Mouse (Mus musculus) liver, embryonic 16.5 days (tissue): ENCODE measurements at regions not wholly inside any gene's neighbourhood (a gene's known extent, or its start where the extent isn't known, plus 50 kb on each side); places are given as distances from the start of the nearest gene placed in this dataset.

Experiments
- ATAC-seq: fragments of 200-750 bp; cut with Nextera tagmentation; 2 replicates; pipeline ENCODE4 v1.8.0; 2017; ENCODE audit warnings: low read depth, mild to moderate bottlenecking, moderate number of reproducible peaks, moderate library complexity
- H3K27ac ChIP-seq: fragments of 300-500 bp; sonication (generic); 2 replicates; pipeline ENCODE4 v1.5.1; 2014; ENCODE audit warnings: mild to moderate bottlenecking, low read length
- H3K27me3 ChIP-seq: fragments of 300-500 bp; sonication (generic); 2 replicates; pipeline ENCODE4 v1.6.1; 2014; ENCODE audit warnings: low read depth, low read length, mixed read lengths; ENCODE audit not compliant: control insufficient read depth, insufficient read depth
- H3K36me3 ChIP-seq: fragments of 300-500 bp; sonication (generic); 2 replicates; pipeline ENCODE4 v1.6.1; 2014; ENCODE audit warnings: mild to moderate bottlenecking; ENCODE audit not compliant: control insufficient read depth, insufficient read depth
- H3K4me1 ChIP-seq: fragments of 300-500 bp; sonication (generic); 2 replicates; pipeline ENCODE4 v1.6.1; 2014; ENCODE audit warnings: low read depth, low read length, mixed read lengths; ENCODE audit not compliant: control insufficient read depth
- H3K4me2 ChIP-seq: fragments of 300-500 bp; sonication (generic); 2 replicates; pipeline ENCODE4 v1.6.1; 2014; ENCODE audit warnings: low read depth, low read length, mixed read lengths
- H3K4me3 ChIP-seq: fragments of 300-500 bp; sonication (generic); 2 replicates; pipeline ENCODE4 v1.5.1; 2014; ENCODE audit warnings: low read depth, mild to moderate bottlenecking, low read length
- H3K9ac ChIP-seq: fragments of 300-500 bp; sonication (generic); 2 replicates; pipeline ENCODE4 v1.6.1; 2014; ENCODE audit warnings: low read depth, low read length
- H3K9me3 ChIP-seq: fragments of 300-500 bp; sonication (generic); replicated peaks from 2 replicates; pipeline ENCODE4 v1.6.1; 2016; ENCODE audit warnings: low read length; ENCODE audit not compliant: control insufficient read depth
- WGBS: fragments of 180-500 bp; shearing (Covaris S2); extraction: QIAGEN DNeasy Blood & Tissue Kit; methylation state at CpG from one replicate; pipeline ENCODE4 v1.1.7; 2014; ENCODE audit not compliant: insufficient replicate concordance; 5-methylcytosine and 5-hydroxymethylcytosine counted together

GRCm38 (mm10) chr1:81516575-81517210 lies 439.9 kb downstream of the Nyap2 start:
- no peaks in the 10 kb centered on the region for H3K27me3 ChIP-seq
- no peak overlapping the region for H3K9ac ChIP-seq
- no peaks in the 10 kb centered on the region for H3K36me3 ChIP-seq
- no peak for ATAC-seq
- no peak overlapping the region for H3K4me3 ChIP-seq
- 53% methylated on average over 10 of the region's 10 CpGs for WGBS
- H3K4me1 ChIP-seq, result no peaks in the 10 kb centered on the region
- no peak overlapping the region for H3K4me2 ChIP-seq
- no peak overlapping the region for H3K27ac ChIP-seq
- no peaks in the 10 kb centered on the region for H3K9me3 ChIP-seq

DNA sequence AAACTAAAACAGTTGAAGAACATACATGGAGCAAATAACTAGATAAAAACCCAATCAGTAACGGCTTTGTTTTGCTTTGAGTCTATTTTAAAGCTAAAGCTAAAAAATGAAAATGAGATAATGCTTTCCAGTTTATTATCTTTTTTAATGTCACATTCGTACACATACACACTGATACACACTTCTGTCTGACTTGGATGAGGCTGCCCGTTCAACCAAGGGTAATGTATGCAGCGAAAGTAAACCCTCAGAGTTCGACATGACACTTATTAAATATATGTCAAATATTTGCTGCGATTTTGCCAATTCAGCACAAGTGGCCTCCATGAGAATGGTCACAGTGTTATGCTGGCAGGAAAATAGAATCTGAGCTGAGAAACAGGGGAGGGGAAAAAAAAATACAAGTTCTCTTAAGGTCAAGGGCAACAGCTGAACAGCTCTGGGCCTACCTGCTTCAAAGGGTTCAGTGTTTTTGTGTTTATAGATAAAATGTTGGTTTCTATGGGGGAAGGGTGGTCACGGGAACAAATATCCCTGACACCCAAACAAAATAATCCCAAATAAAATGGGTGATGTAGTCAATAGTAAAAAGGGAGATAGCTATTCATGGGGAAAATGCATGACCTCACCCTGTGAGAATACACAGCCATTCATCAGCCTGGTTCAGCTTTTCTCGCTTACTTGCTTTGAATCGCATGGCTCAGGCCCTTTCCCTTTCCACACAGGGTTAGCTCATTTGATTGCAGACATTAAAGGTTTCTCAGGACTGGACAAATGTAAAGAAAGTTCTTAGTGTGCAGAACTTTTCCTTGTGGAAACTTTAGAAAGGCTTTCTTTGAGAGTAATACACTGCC lies 443.9 kb downstream of the Nyap2 start:
- Histone ChIP-seq H3K9ac (no peak overlapping the region), H3K27ac (no peak overlapping the region), H3K9me3 (no peaks in the 10 kb centered on the region), H3K4me1 (no peaks in the 10 kb centered on the region), H3K4me2 (no peak overlapping the region), H3K36me3 (no peaks in the 10 kb centered on the region), H3K4me3 (no peak overlapping the region), H3K27me3 (no peaks in the 10 kb centered on the region)
- WGBS, result 68% methylated on average over 9 of the region's 9 CpGs
- no peak for ATAC-seq

GRCm38 (mm10) chr1:81522929-81523328 lies 446.2 kb downstream of the Nyap2 start:
- WGBS, result 70% methylated on average over 3 of the region's 3 CpGs
- Histone ChIP-seq H3K4me1 (no peaks in the 10 kb centered on the region), H3K27ac (no peak overlapping the region), H3K4me2 (no peak overlapping the region), H3K4me3 (no peak overlapping the region), H3K27me3 (no peaks in the 10 kb centered on the region), H3K9me3 (no peaks in the 10 kb centered on the region), H3K9ac (no peak overlapping the region), H3K36me3 (no peaks in the 10 kb centered on the region)
- ATAC-seq, result no peak

GRCm38 (mm10) chr1:81525821-81526220 lies 449.1 kb downstream of the Nyap2 start:
- H3K9me3 ChIP-seq, result no peaks in the 10 kb centered on the region
- no peak for ATAC-seq

GRCm38 (mm10) chr1:81537836-81538235 lies 461.1 kb downstream of the Nyap2 start:
- Histone ChIP-seq H3K9ac (no peak overlapping the region), H3K27ac (no peak overlapping the region), H3K4me1 (no peaks in the 10 kb centered on the region), H3K4me3 (no peak overlapping the region), H3K36me3 (no peaks in the 10 kb centered on the region), H3K9me3 (no peaks in the 10 kb centered on the region), H3K4me2 (no peak overlapping the region), H3K27me3 (no peaks in the 10 kb centered on the region)
- no peak for ATAC-seq
- 52% methylated on average over 5 of the region's 5 CpGs for WGBS

More at GRCm38 (mm10) chr1:81525821-81526220, 449.1 kb downstream of the Nyap2 start:
- no peak overlapping the region for H3K4me2 ChIP-seq
- no peak overlapping the region for H3K27ac ChIP-seq
- no peaks in the 10 kb centered on the region for H3K4me1 ChIP-seq
- H3K27me3 ChIP-seq, result no peaks in the 10 kb centered on the region
- H3K9ac ChIP-seq, result no peak overlapping the region
- no peaks in the 10 kb centered on the region for H3K36me3 ChIP-seq
- no peak overlapping the region for H3K4me3 ChIP-seq

DNA sequence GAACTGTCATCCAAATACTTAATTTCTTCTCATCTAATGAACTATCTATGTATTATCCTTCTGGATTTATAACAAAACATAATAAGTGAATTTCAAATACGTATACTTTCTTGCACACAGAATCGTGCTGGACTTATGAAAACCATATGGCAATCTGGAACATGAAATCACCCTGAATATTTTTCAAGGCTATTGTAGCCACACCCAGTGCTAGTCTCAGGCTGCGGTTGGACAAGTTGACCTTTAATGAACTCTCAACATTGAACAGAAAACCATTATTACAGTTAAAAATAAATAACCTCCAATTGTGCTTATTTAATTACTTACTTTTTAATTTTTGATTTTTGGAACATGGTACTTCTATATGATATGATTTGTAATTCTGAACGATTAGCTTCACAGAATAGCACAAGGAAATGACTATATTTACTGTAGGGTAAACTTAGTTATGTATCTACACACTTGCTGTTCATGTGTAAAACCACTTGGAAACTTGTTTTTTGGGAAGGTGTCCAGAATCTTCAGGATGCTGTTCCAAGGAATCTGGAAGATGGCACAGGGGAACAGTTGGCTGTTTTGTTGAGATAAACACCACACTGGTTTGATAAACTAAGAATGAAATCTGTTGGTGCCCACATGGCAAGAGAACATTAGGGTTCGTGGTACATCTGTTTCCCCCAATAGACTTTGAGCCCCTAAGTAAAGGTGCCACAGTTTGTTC lies 463.0 kb downstream of the Nyap2 start:
- WGBS, result 65% methylated on average over 5 of the region's 5 CpGs

GRCm38 (mm10) chr1:81548906-81549305 lies 472.2 kb downstream of the Nyap2 start:
- WGBS, result 57% methylated on average over 2 of the region's 2 CpGs
- no peaks in the 10 kb centered on the region for H3K27me3 ChIP-seq
- H3K9ac ChIP-seq, result no peak overlapping the region
- H3K9me3 ChIP-seq, result no peaks in the 10 kb centered on the region
- H3K36me3 ChIP-seq, result no peaks in the 10 kb centered on the region
- no peak overlapping the region for H3K4me2 ChIP-seq
- H3K4me1 ChIP-seq, result no peaks in the 10 kb centered on the region
- H3K27ac ChIP-seq, result no peak overlapping the region
- H3K4me3 ChIP-seq, result no peak overlapping the region
- ATAC-seq, result no peak

More for the DNA sequence above, 463.0 kb downstream of the Nyap2 start:
- Histone ChIP-seq H3K27ac (no peak overlapping the region), H3K9me3 (no peaks in the 10 kb centered on the region), H3K4me2 (no peak overlapping the region), H3K4me1 (no peaks in the 10 kb centered on the region), H3K9ac (no peak overlapping the region), H3K4me3 (no peak overlapping the region), H3K27me3 (no peaks in the 10 kb centered on the region), H3K36me3 (no peaks in the 10 kb centered on the region)
- no peak for ATAC-seq

- Histone ChIP-seq H3K9ac (no peak overlapping the region), H3K27me3 (no peaks in the 10 kb centered on the region), H3K4me2 (no peak overlapping the region), H3K9me3 (no peaks in the 10 kb centered on the region), H3K4me1 (no peaks in the 10 kb centered on the region), H3K36me3 (no peaks in the 10 kb centered on the region), H3K4me3 (no peak overlapping the region), H3K27ac (no peak overlapping the region)
- ATAC-seq, result no peak
- WGBS, result 65% methylated on average over 5 of the region's 5 CpGs
Measured at GRCm38 (mm10) chr1:81549706-81550105, 473.0 kb downstream of the Nyap2 start.

DNA sequence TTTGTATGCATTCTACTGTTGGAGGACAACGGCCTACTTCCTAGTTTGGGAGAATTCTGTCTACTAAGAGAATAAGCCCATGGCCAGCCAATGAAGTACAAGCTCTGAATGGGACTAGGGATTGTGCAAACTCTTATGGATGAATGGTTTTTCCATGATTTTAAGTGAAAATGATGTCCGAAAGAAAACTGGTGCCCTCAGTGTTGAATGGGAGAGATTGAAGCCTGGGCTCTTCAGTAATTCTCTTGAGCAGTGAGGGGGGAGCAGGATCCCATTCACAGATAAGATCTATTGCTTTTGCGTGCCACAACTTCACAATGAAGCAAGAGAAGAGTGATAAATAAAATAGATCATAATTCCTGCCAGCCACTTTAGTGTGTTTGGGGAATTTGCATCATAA lies 476.0 kb downstream of the Nyap2 start:
- H3K9me3 ChIP-seq, result no peaks in the 10 kb centered on the region
- H3K4me3 ChIP-seq, result no peak overlapping the region
- WGBS, result 48% methylated on average over 3 of the region's 3 CpGs
- no peaks in the 10 kb centered on the region for H3K4me1 ChIP-seq
- no peak for ATAC-seq
- no peaks in the 10 kb centered on the region for H3K27me3 ChIP-seq
- no peaks in the 10 kb centered on the region for H3K36me3 ChIP-seq
- no peak overlapping the region for H3K27ac ChIP-seq
- no peak overlapping the region for H3K4me2 ChIP-seq
- no peak overlapping the region for H3K9ac ChIP-seq
